Mouse (Mus musculus) large intestine, adult 2 months (tissue): Measurements from ENCODE around the gene Pla2g4e. TPM values are rescaled to one million over a fixed set of nuclear protein-coding genes. Genes with fewer than 3 reads are reported as not detected.

Experiments
- DNase-seq: peaks from one replicate; pipeline ENCODE4 v3.0.0-alpha.2; 2012; ENCODE audit warnings: low read depth, low spot score
- WGBS: fragments of 180-500 bp; shearing (Covaris S2); methylation state at CpG from one replicate; pipeline ENCODE4 v1.1.7; 2018; 5-methylcytosine and 5-hydroxymethylcytosine counted together
- polyA plus RNA-seq: library from polyadenylated mRNA; depleted of rRNA; stranded (reverse); fragments of >200 nt; gene quantifications from 2 replicates; pipeline ENCODE4 v1.2.3, GENCODE M21; 2012; rRNA removed

The Pla2g4e gene
- 0.05 TPM in 1 of 2 replicates, not detected in the other for polyA plus RNA-seq

- DNase-seq: no peak
- WGBS: 8% methylated on average over 27 of the region's 27 CpGs
Observed at GRCm38 (mm10) chr2:120244679-120245420, at the start of gene Pla2g4e. Pla2g4e (minus strand) TSS chr2:120245335.

- 77% methylated on average over 8 of the region's 9 CpGs for WGBS
- DNase-seq: no peak
Observed at GRCm38 (mm10) chr2:120291471-120292078, 46.4 kb upstream of the Pla2g4e start.

GRCm38 (mm10) chr2:120288995-120289394 is 43.9 kb upstream of the Pla2g4e start, which contains the start of gene Pla2g4d:
Pla2g4d (minus strand) TSS chr2:120289197.
- DNase-seq: no peak
- 54% methylated on average over 5 of the region's 5 CpGs for WGBS

GRCm38 (mm10) chr2:120288401-120288800 is 43.3 kb upstream of the Pla2g4e start:
- DNase-seq: no peak
- WGBS: 91% methylated on average over 3 of the region's 3 CpGs

- DNase-seq: no peak
- 69% methylated on average over 4 of the region's 4 CpGs for WGBS
Observed at GRCm38 (mm10) chr2:120285639-120286038, 40.5 kb upstream of the Pla2g4e start.

- no peak for DNase-seq
Observed at GRCm38 (mm10) chr2:120284705-120285104, 39.6 kb upstream of the Pla2g4e start.

GRCm38 (mm10) chr2:120284094-120284493 is 39.0 kb upstream of the Pla2g4e start:
- DNase-seq: no peak
- 81% methylated on average over 5 of the region's 5 CpGs for WGBS

GRCm38 (mm10) chr2:120283550-120283949 is 38.4 kb upstream of the Pla2g4e start:
- WGBS: 40% methylated on average over 6 of the region's 6 CpGs
- no peak for DNase-seq

GRCm38 (mm10) chr2:120281221-120281620 is 36.1 kb upstream of the Pla2g4e start:
- WGBS: 44% methylated on average over 3 of the region's 3 CpGs

GRCm38 (mm10) chr2:120279961-120280360 is 34.8 kb upstream of the Pla2g4e start:
- DNase-seq: no peak
- 14% methylated on average over 8 of the region's 8 CpGs for WGBS

More at GRCm38 (mm10) chr2:120281221-120281620, 36.1 kb upstream of the Pla2g4e start:
- no peak for DNase-seq

- WGBS: 73% methylated on average over 4 of the region's 4 CpGs
- no peak for DNase-seq
Observed at GRCm38 (mm10) chr2:120276951-120277350, 31.8 kb upstream of the Pla2g4e start.

- DNase-seq: no peak
- 4% methylated on average over 9 of the region's 9 CpGs for whole genome bisulfite sequencing
Observed at GRCm38 (mm10) chr2:120268635-120269034, 23.5 kb upstream of the Pla2g4e start.

- no peak for DNase-seq
- 77% methylated on average over 6 of the region's 6 CpGs for WGBS
Observed at GRCm38 (mm10) chr2:120265523-120265922, 20.4 kb upstream of the Pla2g4e start.

GRCm38 (mm10) chr2:120264858-120265257 is 19.7 kb upstream of the Pla2g4e start:
- WGBS: 72% methylated on average over 10 of the region's 10 CpGs
- DNase-seq: no peak

- WGBS: 21% methylated on average over 1 of the region's 1 CpGs
- no peak for DNase-seq
Observed at GRCm38 (mm10) chr2:120262876-120263275, 17.7 kb upstream of the Pla2g4e start.

- no peak for DNase-seq
- WGBS: 47% methylated on average over 3 of the region's 3 CpGs
Observed at GRCm38 (mm10) chr2:120261346-120261745, 16.2 kb upstream of the Pla2g4e start.

- DNase-seq: no peak
Observed at GRCm38 (mm10) chr2:120256259-120256658, 11.1 kb upstream of the Pla2g4e start.

GRCm38 (mm10) chr2:120252644-120253043 is 7.5 kb upstream of the Pla2g4e start:
- WGBS: 85% methylated on average over 6 of the region's 6 CpGs
- no peak for DNase-seq

- WGBS: 18% methylated on average over 9 of the region's 9 CpGs
- DNase-seq: no peak
Observed at GRCm38 (mm10) chr2:120245421-120246016, 384 bp upstream of the Pla2g4e start.

GRCm38 (mm10) chr2:120243995-120244394 is 1.1 kb downstream of the Pla2g4e start:
- DNase-seq: no peak
- 95% methylated on average over 2 of the region's 2 CpGs for WGBS
